Mouse (Mus musculus) lung, postnatal 0 days (tissue): ENCODE measurements at regions not wholly inside any gene's neighbourhood (a gene's known extent, or its start where the extent isn't known, plus 50 kb on each side); places are given as distances from the start of the nearest gene placed in this dataset.

Experiments used
- ATAC-seq: fragments of 200-750 bp; cut with Nextera tagmentation; 2 replicates; pipeline ENCODE4 v1.8.0; 2017; ENCODE audit warnings: moderate library complexity
- DNase-seq: peaks from one replicate; pipeline ENCODE4 v3.0.0-alpha.2; 2016; ENCODE audit warnings: low spot score
- H3K27ac ChIP-seq: fragments of 300-500 bp; sonication (generic); 2 replicates; pipeline ENCODE4 v1.5.1; 2014; ENCODE audit warnings: antibody characterized with exemption, mild to moderate bottlenecking, low read length, mixed read lengths
- H3K27me3 ChIP-seq: fragments of 300-500 bp; sonication (generic); replicated peaks from 2 replicates; pipeline ENCODE4 v1.6.1; 2014; ENCODE audit warnings: low read length, mixed read lengths; ENCODE audit not compliant: insufficient read depth
- H3K36me3 ChIP-seq: fragments of 300-500 bp; sonication (generic); 2 replicates; pipeline ENCODE4 v1.6.1; 2014; ENCODE audit warnings: low read length, mixed read lengths; ENCODE audit not compliant: insufficient read depth
- H3K4me1 ChIP-seq: fragments of 300-500 bp; sonication (generic); 2 replicates; pipeline ENCODE4 v1.6.1; 2014; ENCODE audit warnings: antibody characterized with exemption, low read depth, low read length, mixed read lengths; ENCODE audit not compliant: insufficient read depth
- H3K4me2 ChIP-seq: fragments of 300-500 bp; sonication (generic); replicated peaks from 2 replicates; pipeline ENCODE4 v1.6.1; 2014; ENCODE audit warnings: low read depth, mild to moderate bottlenecking, low read length, moderate library complexity, mixed read lengths
- H3K4me3 ChIP-seq: fragments of 300-500 bp; sonication (generic); 2 replicates; pipeline ENCODE4 v1.5.1; 2014; ENCODE audit warnings: low read depth, low read length
- H3K9ac ChIP-seq: fragments of 300-500 bp; sonication (generic); replicated peaks from 2 replicates; pipeline ENCODE4 v1.6.1; 2014; ENCODE audit warnings: low read depth, mild to moderate bottlenecking
- H3K9me3 ChIP-seq: fragments of 300-500 bp; sonication (generic); 2 replicates; pipeline ENCODE4 v1.6.1; 2016; ENCODE audit warnings: low read length, mixed read lengths
- CTCF ChIP-seq: IDR thresholded peaks from 2 replicates; pipeline ENCODE4 v1.5.1; 2016; ENCODE audit warnings: antibody characterized with exemption, mild to moderate bottlenecking
- EP300 ChIP-seq: IDR thresholded peaks from 2 replicates; pipeline ENCODE4 v1.6.1; 2016; ENCODE audit warnings: antibody characterized with exemption, mild to moderate bottlenecking, control low read depth
- WGBS: fragments of 180-500 bp; shearing (Covaris S2); extraction: QIAGEN DNeasy Blood & Tissue Kit; methylation state at CpG from one replicate; pipeline ENCODE4 v1.1.7; 2014; 5-methylcytosine and 5-hydroxymethylcytosine counted together

DNA sequence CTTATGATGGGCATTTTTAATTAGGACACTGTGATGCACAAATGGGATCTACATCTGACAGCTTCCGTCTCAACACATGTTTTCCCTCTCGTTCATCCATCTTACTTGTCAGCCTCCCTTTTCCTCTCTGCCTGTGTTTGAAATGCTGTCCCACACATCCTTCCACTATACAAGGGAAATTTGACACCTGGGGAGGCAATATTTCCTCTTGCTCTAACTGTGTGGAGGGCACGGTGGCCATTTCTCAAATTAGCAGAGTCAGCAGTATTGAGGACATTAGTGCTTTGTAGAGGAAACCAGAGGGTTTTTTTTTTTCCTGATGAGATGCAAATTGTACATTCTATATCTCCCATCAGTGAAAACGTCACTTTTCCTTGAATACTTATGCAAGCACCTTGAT lies 712.2 kb downstream of the Slc4a3 start:
- H3K9ac ChIP-seq, result no peak overlapping the region
- TF ChIP-seq CTCF (no peak), EP300 (no peak)
- no peak overlapping the region for H3K27ac ChIP-seq
- no peaks in the 10 kb centered on the region for H3K4me1 ChIP-seq
- no peaks in the 10 kb centered on the region for H3K9me3 ChIP-seq
- H3K4me3 ChIP-seq, result no peak overlapping the region
- H3K27me3 ChIP-seq, result no peaks in the 10 kb centered on the region
- ATAC-seq (no peak), DNase-seq (no peak)
- 42% methylated on average over 4 of the region's 4 CpGs for WGBS
- H3K4me2 ChIP-seq, result no peak overlapping the region
- H3K36me3 ChIP-seq, result no peaks in the 10 kb centered on the region

DNA sequence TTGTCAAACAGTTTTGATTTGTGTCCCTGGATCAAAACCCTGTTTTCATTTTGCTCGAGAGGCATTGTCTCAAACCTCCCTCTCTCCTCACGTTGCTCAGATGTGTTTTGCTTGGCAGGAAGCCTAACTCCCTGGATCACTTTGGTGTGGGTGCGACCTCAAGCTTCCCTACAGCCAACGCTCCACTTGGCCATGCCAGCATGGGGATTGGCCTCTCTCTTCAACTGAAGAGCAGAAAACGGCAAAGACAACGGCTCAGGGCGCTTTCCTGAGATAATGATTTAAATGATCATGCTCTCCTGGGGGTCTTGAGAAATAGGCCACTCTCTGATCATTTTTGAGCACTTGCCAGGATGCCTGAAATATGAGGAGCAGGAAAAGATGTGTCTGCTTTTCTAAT lies 730.1 kb downstream of the Slc4a3 start:
- Histone ChIP-seq H3K4me1 (no peaks in the 10 kb centered on the region), H3K27me3 (no peaks in the 10 kb centered on the region), H3K4me2 (no peak overlapping the region), H3K27ac (no peak overlapping the region), H3K4me3 (no peak overlapping the region), H3K9ac (no peak overlapping the region), H3K36me3 (no peaks in the 10 kb centered on the region), H3K9me3 (no peaks in the 10 kb centered on the region)
- TF ChIP-seq CTCF, result no peak
- no peak for TF ChIP-seq EP300
- DNase-seq, result peak; percentile 23
- ATAC-seq, result no peak
- WGBS, result 10% methylated on average over 7 of the region's 7 CpGs

DNA sequence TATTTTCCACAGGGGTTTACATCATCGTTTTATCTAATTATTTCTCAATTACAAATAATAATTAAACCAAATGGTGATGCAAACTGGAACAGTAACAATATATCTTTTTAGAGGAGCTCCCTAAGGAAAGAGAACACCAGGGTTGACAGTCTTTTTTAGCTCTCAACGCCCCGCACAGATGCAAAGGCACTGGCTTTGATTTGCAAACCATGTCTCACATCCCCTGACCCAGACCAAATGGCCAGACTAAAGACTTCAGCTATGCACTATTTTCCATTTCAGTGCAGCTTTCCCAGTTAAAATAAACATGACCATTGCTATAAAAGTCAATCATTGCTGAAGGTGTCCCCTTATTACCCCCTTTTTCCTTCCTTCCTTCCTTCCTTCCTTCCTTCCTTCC lies 730.6 kb downstream of the Slc4a3 start:
- Histone ChIP-seq H3K36me3 (no peaks in the 10 kb centered on the region), H3K4me3 (no peak overlapping the region), H3K27ac (no peak overlapping the region), H3K4me2 (no peak overlapping the region), H3K27me3 (no peaks in the 10 kb centered on the region), H3K9ac (no peak overlapping the region), H3K9me3 (no peaks in the 10 kb centered on the region), H3K4me1 (no peaks in the 10 kb centered on the region)
- TF ChIP-seq EP300, result no peak
- no peak for TF ChIP-seq CTCF
- 48% methylated on average over 3 of the region's 3 CpGs for WGBS
- DNase-seq (no peak), ATAC-seq (no peak)

DNA sequence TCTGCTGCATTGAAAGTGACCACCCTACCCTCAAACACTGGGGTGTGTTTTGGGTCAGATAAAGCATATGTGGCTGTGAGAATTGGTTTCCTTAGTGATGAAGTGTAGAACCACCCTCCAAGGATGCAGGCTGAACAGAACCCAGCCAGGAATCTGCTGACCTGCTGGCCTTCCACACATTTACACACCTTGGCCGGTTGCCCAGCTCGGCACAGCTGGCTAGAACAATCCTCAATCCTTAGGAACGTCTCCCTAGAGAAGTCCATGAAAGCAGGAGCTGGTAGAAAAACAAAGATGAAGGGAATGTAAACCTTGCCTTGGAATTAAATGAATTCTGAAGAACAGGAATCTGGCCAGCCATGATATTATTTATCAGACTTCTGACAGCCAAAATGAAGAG lies 737.3 kb downstream of the Slc4a3 start:
- Histone ChIP-seq H3K27ac (no peak overlapping the region), H3K4me3 (no peak overlapping the region), H3K9ac (no peak overlapping the region), H3K9me3 (no peaks in the 10 kb centered on the region), H3K27me3 (no peaks in the 10 kb centered on the region), H3K4me1 (no peaks in the 10 kb centered on the region), H3K4me2 (no peak overlapping the region), H3K36me3 (no peaks in the 10 kb centered on the region)
- 7% methylated on average over 3 of the region's 3 CpGs for WGBS
- DNase-seq, result peak; percentile 17
- TF ChIP-seq EP300, result no peak
- ATAC-seq, result no peak

GRCm38 (mm10) chr1:76322943-76323559 lies 777.0 kb downstream of the Slc4a3 start:
- WGBS, result 65% methylated on average over 4 of the region's 4 CpGs
- H3K4me1 ChIP-seq, result no peaks in the 10 kb centered on the region
- H3K4me3 ChIP-seq, result no peak overlapping the region
- no peaks in the 10 kb centered on the region for H3K9me3 ChIP-seq
- H3K9ac ChIP-seq, result no peak overlapping the region
- no peak for ATAC-seq
- H3K4me2 ChIP-seq, result no peak overlapping the region
- TF ChIP-seq CTCF, result no peak
- TF ChIP-seq EP300, result no peak
- no peaks in the 10 kb centered on the region for H3K36me3 ChIP-seq
- no peak overlapping the region for H3K27ac ChIP-seq
- H3K27me3 ChIP-seq, result no peaks in the 10 kb centered on the region
- DNase-seq, result no peak

- 59% methylated on average over 4 of the region's 4 CpGs for WGBS
Observed at GRCm38 (mm10) chr1:76323592-76323991, 777.5 kb downstream of the Slc4a3 start.

DNA sequence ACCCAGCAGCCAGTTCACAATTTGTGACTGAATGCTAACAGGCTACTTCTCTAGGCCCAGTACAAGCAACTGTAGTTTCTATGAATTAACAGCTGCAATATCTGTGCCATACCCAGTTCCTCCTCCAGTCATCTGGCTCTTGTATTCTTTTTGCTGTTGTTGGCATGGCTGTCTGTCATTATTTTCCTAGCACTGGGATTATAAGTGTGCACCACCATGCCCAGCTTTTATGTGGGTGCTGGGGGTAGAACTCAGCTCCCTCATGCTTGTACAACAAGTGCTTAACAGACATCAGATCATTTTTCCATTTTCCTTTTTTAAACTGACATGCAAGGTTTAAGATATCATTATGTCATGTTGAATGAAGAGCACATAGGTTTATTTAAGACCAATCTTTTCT lies 789.9 kb downstream of the Slc4a3 start:
- Histone ChIP-seq H3K36me3 (no peaks in the 10 kb centered on the region), H3K4me2 (no peak overlapping the region)
- ATAC-seq, result no peak

More at GRCm38 (mm10) chr1:76323592-76323991, 777.5 kb downstream of the Slc4a3 start:
- ATAC-seq (no peak), DNase-seq (no peak)
- H3K9me3 ChIP-seq, result no peaks in the 10 kb centered on the region
- no peaks in the 10 kb centered on the region for H3K36me3 ChIP-seq
- H3K9ac ChIP-seq, result no peak overlapping the region
- no peaks in the 10 kb centered on the region for H3K4me1 ChIP-seq
- no peaks in the 10 kb centered on the region for H3K27me3 ChIP-seq
- H3K27ac ChIP-seq, result no peak overlapping the region
- no peak overlapping the region for H3K4me3 ChIP-seq
- no peak overlapping the region for H3K4me2 ChIP-seq
- TF ChIP-seq EP300 (no peak), CTCF (no peak)

More for the DNA sequence above, 789.9 kb downstream of the Slc4a3 start:
- Histone ChIP-seq H3K4me1 (no peaks in the 10 kb centered on the region), H3K27me3 (no peaks in the 10 kb centered on the region), H3K27ac (no peak overlapping the region), H3K9me3 (no peaks in the 10 kb centered on the region), H3K9ac (no peak overlapping the region), H3K4me3 (no peak overlapping the region)
- TF ChIP-seq EP300 (no peak), CTCF (no peak)
- no peak for DNase-seq
